Mouse (Mus musculus) cerebellum, adult 11-12 months (tissue): ENCODE measurements at regions not wholly inside any gene's neighbourhood (a gene's known extent, or its start where the extent isn't known, plus 50 kb on each side); places are given as distances from the start of the nearest gene placed in this dataset.

ENCODE experiments used
- DNase-seq: peaks from one replicate; pipeline ENCODE4 v3.0.0; 2022

GRCm38 (mm10) chr4:55595203-55595602 lies 62.9 kb upstream of the Klf4 start:
- DNase-seq: no peak

- no peak for DNase-seq
These were observed 62.4 kb upstream of the Klf4 start for GRCm38 (mm10) chr4:55594699-55595098.

GRCm38 (mm10) chr4:55593132-55593531 lies 60.9 kb upstream of the Klf4 start:
- no peak for DNase-seq

- no peak for DNase-seq
These were observed 53.9 kb upstream of the Klf4 start for GRCm38 (mm10) chr4:55586212-55586611.

- DNase-seq: no peak
These were observed 51.3 kb upstream of the Klf4 start for GRCm38 (mm10) chr4:55583589-55583988.
